Mouse (Mus musculus): Measurements from ENCODE around the gene Ush1g. TPM values are rescaled to one million over a fixed set of nuclear protein-coding genes. Genes with fewer than 3 reads are reported as not detected.

Gene Ush1g
- polyA plus RNA-seq, 1 experiment from 2014 or later = not detected

- H3K27me3 ChIP-seq (replicated peaks; ENCODE audit: control insufficient read depth, insufficient read depth, low read length) = no peaks in the 10 kb centered on the region
- H3K36me3 ChIP-seq (ENCODE audit: control insufficient read depth, insufficient read depth, low read length) = no peaks in the 10 kb centered on the region
- no peak overlapping the region for H3K4me2 ChIP-seq (ENCODE audit: low read length)
- H3K4me1 ChIP-seq (ENCODE audit: control insufficient read depth, insufficient read depth, low read length) = no peaks in the 10 kb centered on the region
- no peak overlapping the region for H3K27ac ChIP-seq (ENCODE audit: low read depth, low read length)
- 81% methylated on average over 8 of the region's 8 CpGs for WGBS
- no peak overlapping the region for H3K9ac ChIP-seq (ENCODE audit: low read length)
- DNase-seq (ENCODE audit: low spot score) = no peak
- no peak overlapping the region for H3K4me3 ChIP-seq (ENCODE audit: low read depth, low read length)
- ATAC-seq = no peak
- no peaks in the 10 kb centered on the region for H3K9me3 ChIP-seq (replicated peaks; ENCODE audit: control insufficient read depth, low read length)
Observed at GRCm38 (mm10) chr11:115289885-115290284, 32.0 kb downstream of the Ush1g start.

DNA sequence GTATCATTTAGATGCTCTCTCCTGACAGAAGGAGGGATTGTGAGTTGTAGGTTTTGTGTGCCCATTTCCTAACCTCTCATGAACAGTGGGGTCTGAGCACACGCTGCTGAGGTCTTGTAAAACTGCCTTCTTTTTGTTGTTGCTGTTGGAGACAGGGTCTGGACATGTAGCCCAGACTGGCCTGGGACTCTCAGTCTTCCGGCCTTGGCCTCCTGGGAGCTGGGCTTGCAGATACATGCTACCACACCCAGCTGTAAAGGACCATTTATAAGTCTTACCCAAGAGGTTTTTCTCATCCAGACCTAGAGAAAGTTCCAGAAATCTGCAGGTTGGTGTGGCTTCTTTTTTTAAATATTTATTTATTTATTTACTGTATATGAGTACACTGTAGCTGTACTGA is 33.5 kb downstream of the Ush1g start:
- WGBS = 84% methylated on average over 2 of the region's 2 CpGs
- no peak for DNase-seq (ENCODE audit: low spot score)

GRCm38 (mm10) chr11:115287386-115287785 is 34.5 kb downstream of the Ush1g start:
- DNase-seq (ENCODE audit: low spot score) = peak; percentile 30
- Histone ChIP-seq H3K9ac (ENCODE audit: low read length) (no peak overlapping the region), H3K36me3 (ENCODE audit: control insufficient read depth, insufficient read depth, low read length) (no peaks in the 10 kb centered on the region), H3K27ac (ENCODE audit: low read depth, low read length) (no peak overlapping the region), H3K4me2 (ENCODE audit: low read length) (no peak overlapping the region), H3K4me1 (ENCODE audit: control insufficient read depth, insufficient read depth, low read length) (no peaks in the 10 kb centered on the region), H3K9me3 (replicated peaks; ENCODE audit: control insufficient read depth, low read length) (no peaks in the 10 kb centered on the region), H3K4me3 (ENCODE audit: low read depth, low read length) (no peak overlapping the region), H3K27me3 (replicated peaks; ENCODE audit: control insufficient read depth, insufficient read depth, low read length) (no peaks in the 10 kb centered on the region)
- WGBS = 75% methylated on average over 5 of the region's 5 CpGs
- ATAC-seq = peak; percentile 29; the same call in 1 of the 2 replicates

More for the DNA sequence above, 33.5 kb downstream of the Ush1g start:
- no peaks in the 10 kb centered on the region for H3K36me3 ChIP-seq (ENCODE audit: control insufficient read depth, insufficient read depth, low read length)
- H3K27me3 ChIP-seq (replicated peaks; ENCODE audit: control insufficient read depth, insufficient read depth, low read length) = no peaks in the 10 kb centered on the region
- H3K4me2 ChIP-seq (ENCODE audit: low read length) = no peak overlapping the region
- H3K4me3 ChIP-seq (ENCODE audit: low read depth, low read length) = no peak overlapping the region
- no peaks in the 10 kb centered on the region for H3K9me3 ChIP-seq (replicated peaks; ENCODE audit: control insufficient read depth, low read length)
- no peak overlapping the region for H3K27ac ChIP-seq (ENCODE audit: low read depth, low read length)
- H3K4me1 ChIP-seq (ENCODE audit: control insufficient read depth, insufficient read depth, low read length) = no peaks in the 10 kb centered on the region
- no peak overlapping the region for H3K9ac ChIP-seq (ENCODE audit: low read length)
- no peak for ATAC-seq

GRCm38 (mm10) chr11:115286201-115286993 is 35.4 kb downstream of the Ush1g start:
- H3K4me2 ChIP-seq (ENCODE audit: low read length) = no peak overlapping the region
- H3K9ac ChIP-seq (ENCODE audit: low read length) = no peak overlapping the region
- H3K4me3 ChIP-seq (ENCODE audit: low read depth, low read length) = no peak overlapping the region
- no peaks in the 10 kb centered on the region for H3K27me3 ChIP-seq (replicated peaks; ENCODE audit: control insufficient read depth, insufficient read depth, low read length)
- 80% methylated on average over 19 of the region's 19 CpGs for WGBS
- H3K36me3 ChIP-seq (ENCODE audit: control insufficient read depth, insufficient read depth, low read length) = no peaks in the 10 kb centered on the region
- DNase-seq (ENCODE audit: low spot score) (peak; percentile 32), ATAC-seq (peak; percentile 37)
- H3K9me3 ChIP-seq (replicated peaks; ENCODE audit: control insufficient read depth, low read length) = no peaks in the 10 kb centered on the region
- no peaks in the 10 kb centered on the region for H3K4me1 ChIP-seq (ENCODE audit: control insufficient read depth, insufficient read depth, low read length)
- H3K27ac ChIP-seq (ENCODE audit: low read depth, low read length) = no peak overlapping the region

DNA sequence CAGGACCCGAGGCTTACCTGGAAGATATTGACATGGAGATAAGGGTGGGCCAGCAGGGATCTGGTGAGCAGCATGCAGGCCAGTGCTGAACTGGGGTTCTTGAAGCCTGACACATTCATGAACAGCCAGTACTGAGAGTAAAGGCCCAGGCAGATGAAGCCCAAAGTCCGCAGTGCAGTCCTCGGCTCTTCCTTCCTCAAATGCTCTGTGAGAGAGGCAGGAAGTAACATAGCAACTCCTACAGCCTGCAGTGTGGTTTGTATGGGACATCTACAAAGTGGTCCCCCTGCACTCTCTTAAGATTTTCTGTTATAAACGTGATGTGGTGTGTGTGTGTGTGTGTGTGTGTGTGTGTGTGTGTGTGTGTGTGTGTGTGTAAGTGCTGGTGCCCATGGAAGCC is 36.6 kb downstream of the Ush1g start:
- Histone ChIP-seq H3K9ac (ENCODE audit: low read length) (no peak overlapping the region), H3K4me3 (ENCODE audit: low read depth, low read length) (no peak overlapping the region), H3K36me3 (ENCODE audit: control insufficient read depth, insufficient read depth, low read length) (no peaks in the 10 kb centered on the region), H3K27me3 (replicated peaks; ENCODE audit: control insufficient read depth, insufficient read depth, low read length) (no peaks in the 10 kb centered on the region), H3K9me3 (replicated peaks; ENCODE audit: control insufficient read depth, low read length) (no peaks in the 10 kb centered on the region), H3K4me1 (ENCODE audit: control insufficient read depth, insufficient read depth, low read length) (no peaks in the 10 kb centered on the region), H3K27ac (ENCODE audit: low read depth, low read length) (no peak overlapping the region), H3K4me2 (ENCODE audit: low read length) (no peak overlapping the region)
- WGBS = 71% methylated on average over 4 of the region's 4 CpGs
- DNase-seq (ENCODE audit: low spot score) (no peak), ATAC-seq (no peak)

- Histone ChIP-seq H3K27ac (ENCODE audit: low read depth, low read length) (no peak overlapping the region), H3K27me3 (replicated peaks; ENCODE audit: control insufficient read depth, insufficient read depth, low read length) (no peaks in the 10 kb centered on the region), H3K36me3 (ENCODE audit: control insufficient read depth, insufficient read depth, low read length) (no peaks in the 10 kb centered on the region), H3K9me3 (replicated peaks; ENCODE audit: control insufficient read depth, low read length) (no peaks in the 10 kb centered on the region), H3K4me3 (ENCODE audit: low read depth, low read length) (no peak overlapping the region), H3K9ac (ENCODE audit: low read length) (no peak overlapping the region), H3K4me2 (ENCODE audit: low read length) (no peak overlapping the region), H3K4me1 (ENCODE audit: control insufficient read depth, insufficient read depth, low read length) (no peaks in the 10 kb centered on the region)
- WGBS = 89% methylated on average over 12 of the region's 12 CpGs
- DNase-seq (ENCODE audit: low spot score) = no peak
- ATAC-seq = no peak
Observed at GRCm38 (mm10) chr11:115283891-115284620, 37.8 kb downstream of the Ush1g start.

- H3K27me3 ChIP-seq (replicated peaks; ENCODE audit: control insufficient read depth, insufficient read depth, low read length) = no peaks in the 10 kb centered on the region
- H3K9me3 ChIP-seq (replicated peaks; ENCODE audit: control insufficient read depth, low read length) = no peaks in the 10 kb centered on the region
- no peak overlapping the region for H3K4me2 ChIP-seq (ENCODE audit: low read length)
- H3K4me3 ChIP-seq (ENCODE audit: low read depth, low read length) = no peak overlapping the region
- no peak overlapping the region for H3K27ac ChIP-seq (ENCODE audit: low read depth, low read length)
- no peak overlapping the region for H3K9ac ChIP-seq (ENCODE audit: low read length)
- no peak for DNase-seq (ENCODE audit: low spot score)
- H3K4me1 ChIP-seq (ENCODE audit: control insufficient read depth, insufficient read depth, low read length) = no peaks in the 10 kb centered on the region
- WGBS = 71% methylated on average over 9 of the region's 9 CpGs
- H3K36me3 ChIP-seq (ENCODE audit: control insufficient read depth, insufficient read depth, low read length) = no peaks in the 10 kb centered on the region
- no peak for ATAC-seq
Observed at GRCm38 (mm10) chr11:115283486-115283765, 38.4 kb downstream of the Ush1g start.

GRCm38 (mm10) chr11:115282723-115283485 is 38.9 kb downstream of the Ush1g start:
- no peak for ATAC-seq
- no peak for DNase-seq (ENCODE audit: low spot score)
- H3K4me3 ChIP-seq (ENCODE audit: low read depth, low read length) = no peak overlapping the region
- 88% methylated on average over 8 of the region's 8 CpGs for WGBS
- no peak overlapping the region for H3K9ac ChIP-seq (ENCODE audit: low read length)
- H3K27me3 ChIP-seq (replicated peaks; ENCODE audit: control insufficient read depth, insufficient read depth, low read length) = no peaks in the 10 kb centered on the region
- H3K36me3 ChIP-seq (ENCODE audit: control insufficient read depth, insufficient read depth, low read length) = no peaks in the 10 kb centered on the region
- H3K9me3 ChIP-seq (replicated peaks; ENCODE audit: control insufficient read depth, low read length) = no peaks in the 10 kb centered on the region
- H3K4me2 ChIP-seq (ENCODE audit: low read length) = no peak overlapping the region
- no peak overlapping the region for H3K27ac ChIP-seq (ENCODE audit: low read depth, low read length)
- no peaks in the 10 kb centered on the region; the same call in 1 of the 2 replicates for H3K4me1 ChIP-seq (ENCODE audit: control insufficient read depth, insufficient read depth, low read length)
